Mouse (Mus musculus): Measurements from ENCODE around the gene Col23a1.

Col23a1 gene

DNA sequence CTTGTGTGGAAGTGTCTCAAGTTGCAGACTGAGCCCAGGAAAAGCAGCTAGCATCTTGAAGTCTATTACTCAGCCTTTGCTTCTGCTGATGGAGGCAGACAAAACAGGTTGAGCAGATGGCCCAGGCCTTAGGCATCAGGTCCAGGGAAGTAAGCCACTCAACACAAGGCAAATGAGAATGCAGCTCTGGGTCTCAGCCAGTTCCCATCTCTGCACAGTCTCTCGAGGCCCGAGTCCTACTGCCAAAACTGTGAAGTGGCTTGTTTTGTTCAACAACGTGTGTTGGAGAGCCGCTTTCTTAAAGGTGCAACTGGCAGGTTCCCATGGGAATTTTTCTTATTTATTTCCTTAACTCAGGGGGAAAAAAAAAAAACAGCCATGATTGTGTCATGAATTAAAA, 101.8 kb downstream of the Col23a1 start:
- no peak for DNase-seq

DNA sequence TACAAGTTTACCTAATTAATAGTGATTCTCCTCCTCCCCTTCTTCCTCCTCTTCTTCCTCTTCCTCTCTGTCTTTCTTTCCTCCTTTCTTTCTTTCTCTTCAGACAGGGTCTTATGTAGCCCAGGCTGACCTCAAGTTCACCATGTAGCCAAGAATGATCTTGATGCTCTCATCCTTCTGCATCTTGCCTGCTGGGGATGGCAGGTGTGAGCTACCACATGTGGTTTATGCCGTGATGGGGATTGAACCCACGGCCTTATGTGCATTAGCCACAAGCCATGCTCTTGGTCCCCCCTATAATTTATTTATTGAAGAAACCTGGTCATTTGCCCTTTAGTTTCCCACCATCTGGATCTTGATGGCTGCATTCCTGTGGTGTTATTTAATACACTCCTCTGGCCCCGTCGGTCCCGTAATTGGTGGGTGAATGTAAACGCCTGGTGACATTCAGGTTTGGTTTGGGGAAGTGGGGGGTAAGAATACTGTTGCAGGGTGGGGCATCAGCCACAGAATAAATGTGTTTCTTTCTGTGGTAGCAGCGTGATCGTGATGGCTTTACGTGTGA, 104.7 kb downstream of the Col23a1 start:
- peak; percentile 40 for DNase-seq

DNA sequence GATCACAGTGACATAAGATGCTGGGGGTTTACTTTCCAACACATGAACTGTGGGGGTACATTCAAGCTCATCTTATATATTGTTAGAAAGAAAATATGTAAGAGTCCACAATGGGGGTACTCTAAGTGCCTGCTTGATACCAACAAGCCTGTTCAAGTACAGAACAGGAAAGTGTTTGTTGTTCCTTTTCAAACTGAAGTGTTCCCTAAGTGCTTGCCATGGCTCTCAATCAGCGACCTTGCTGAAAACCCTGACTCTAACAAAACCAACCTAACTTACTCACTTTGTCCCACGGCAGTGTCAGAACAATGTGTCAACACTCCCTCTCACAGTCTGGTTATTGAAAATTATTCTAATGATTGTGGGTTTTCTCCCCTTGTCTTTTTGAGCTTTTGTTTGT, 106.7 kb downstream of the Col23a1 start:
- no peak for DNase-seq

DNA sequence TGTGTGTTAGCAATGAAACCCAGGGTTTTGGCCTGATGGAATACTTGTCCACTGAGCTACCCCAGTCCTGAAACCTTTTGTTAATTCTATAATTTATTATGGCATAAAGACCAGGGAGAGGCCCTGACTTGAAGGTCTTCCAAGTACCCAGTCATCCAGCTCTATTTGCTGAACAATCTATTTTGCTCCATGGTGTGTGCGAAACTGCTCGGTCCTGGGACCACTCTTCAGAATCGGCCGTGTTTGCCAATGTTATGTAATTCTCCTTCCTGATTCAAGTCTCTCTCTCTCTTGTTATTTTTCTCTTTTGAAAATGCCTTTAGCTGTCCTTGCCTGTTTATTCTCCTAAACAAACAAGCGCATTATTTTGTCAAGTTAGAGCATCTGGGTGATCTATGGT, 108.4 kb downstream of the Col23a1 start:
- no peak for DNase-seq

DNA sequence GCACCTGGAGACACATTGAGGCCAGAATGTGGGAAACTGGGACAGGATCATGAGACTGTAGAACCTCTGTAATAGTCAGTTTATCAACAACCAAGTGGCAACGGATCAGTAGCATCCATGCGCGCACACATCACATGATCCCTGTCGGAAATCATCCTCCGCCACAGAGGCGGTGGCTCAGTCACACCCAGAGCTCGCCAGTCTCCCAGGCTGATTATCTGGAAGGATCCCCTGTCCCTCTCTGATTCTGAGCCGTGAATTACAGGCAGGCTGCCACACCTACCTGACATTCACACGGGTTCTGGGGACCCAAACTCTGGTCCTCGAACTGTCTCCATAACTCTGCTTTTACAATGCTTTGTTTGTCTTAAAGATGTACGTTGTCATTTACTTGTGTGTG, 110.6 kb downstream of the Col23a1 start:
- no peak for DNase-seq

DNA sequence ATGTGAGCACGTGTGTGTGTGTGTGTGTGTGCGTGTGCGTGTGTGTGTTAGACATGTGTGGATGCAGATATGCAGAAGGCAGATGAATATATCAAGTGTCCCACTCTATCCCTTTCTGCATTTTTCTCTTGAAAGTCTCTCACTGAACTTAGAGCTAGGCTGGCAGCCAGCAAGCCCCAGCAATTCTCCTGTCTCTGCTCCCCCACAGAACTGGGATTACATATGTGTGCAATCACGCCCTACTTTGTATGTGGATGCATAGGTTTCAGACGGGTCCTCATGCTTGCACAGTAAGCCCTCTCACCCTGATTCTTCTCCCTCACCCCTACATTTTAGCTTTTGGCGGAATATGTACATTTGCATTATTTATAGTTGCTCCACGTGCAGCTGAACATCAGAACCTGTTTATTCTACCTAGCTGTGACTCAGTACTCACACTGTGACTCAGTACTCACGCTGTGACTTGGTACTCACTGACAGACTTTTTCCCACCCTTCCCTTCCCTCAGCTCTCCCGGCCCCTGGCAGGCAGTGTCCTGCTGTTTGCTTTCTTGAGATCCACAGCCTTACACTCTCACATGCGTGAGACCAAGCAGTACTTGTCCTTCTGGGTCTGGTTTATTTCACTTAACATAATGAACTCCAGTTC, 111.9 kb downstream of the Col23a1 start:
- no peak for DNase-seq

DNA sequence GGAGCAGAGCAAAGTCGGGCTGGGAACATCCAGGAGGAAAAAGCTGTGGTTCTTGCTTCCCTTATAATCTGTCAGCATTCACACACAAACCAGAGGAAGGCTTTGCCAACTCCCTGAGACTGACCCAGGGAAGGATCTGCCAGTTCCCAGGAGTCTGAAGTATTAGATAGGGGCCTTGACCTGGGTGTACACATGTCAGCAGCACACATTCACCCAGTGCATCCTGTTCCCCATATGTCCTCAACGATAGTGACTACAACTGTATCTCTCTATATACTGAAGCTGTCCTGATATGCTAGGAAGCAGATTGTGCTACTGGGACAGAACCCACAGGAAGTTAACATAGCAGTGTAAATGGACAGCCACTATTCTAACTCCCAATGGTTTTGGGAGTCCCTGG, 114.2 kb downstream of the Col23a1 start:
- DNase-seq, result no peak

DNA sequence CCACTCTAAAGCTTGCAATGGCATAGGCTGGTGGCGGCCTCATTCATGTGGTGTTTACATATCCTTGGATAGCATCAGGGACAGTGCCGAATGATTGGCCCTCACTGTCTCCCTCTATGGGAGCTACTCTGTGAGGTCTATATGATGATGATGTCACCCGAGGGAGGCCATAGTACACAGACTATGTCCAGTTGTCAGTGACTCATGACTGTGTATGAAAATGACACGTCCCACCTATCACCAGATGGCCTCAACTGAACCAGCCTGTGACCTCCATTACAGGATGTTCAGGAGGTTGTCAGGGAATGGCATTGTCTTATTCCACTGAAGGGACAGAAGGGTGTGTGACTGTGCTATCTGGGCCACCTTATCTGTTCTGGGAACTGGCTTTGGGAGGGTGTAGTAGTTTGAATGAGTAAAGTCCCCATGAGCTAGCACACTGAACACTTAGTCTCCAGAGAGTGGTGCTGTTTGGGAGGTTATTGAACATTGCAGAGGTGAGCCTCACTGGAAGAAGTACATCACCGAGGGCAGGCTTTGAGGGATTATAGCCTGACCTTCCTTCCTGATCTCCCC, 115.2 kb downstream of the Col23a1 start:
- DNase-seq, result no peak

DNA sequence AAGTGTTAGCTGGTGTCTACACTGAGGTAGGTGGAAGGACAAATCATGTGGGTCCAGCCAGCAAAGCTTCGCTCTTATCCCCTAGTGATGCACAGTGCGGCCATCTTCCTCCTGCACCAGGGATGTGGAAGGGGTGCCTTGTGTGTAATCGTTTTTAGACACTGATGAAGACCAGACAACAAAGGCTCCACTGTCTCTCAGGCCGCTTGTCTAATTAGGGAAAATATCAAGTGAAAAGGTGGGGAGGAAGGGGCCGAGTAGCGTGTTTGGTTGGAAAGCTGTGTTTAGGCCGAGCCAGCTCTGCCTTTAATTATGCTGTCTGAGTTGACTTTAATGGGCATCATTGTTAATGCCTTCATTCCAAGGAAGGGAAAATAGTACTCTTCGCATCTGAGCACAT, 116.8 kb downstream of the Col23a1 start:
- peak; percentile 17 for DNase-seq

DNA sequence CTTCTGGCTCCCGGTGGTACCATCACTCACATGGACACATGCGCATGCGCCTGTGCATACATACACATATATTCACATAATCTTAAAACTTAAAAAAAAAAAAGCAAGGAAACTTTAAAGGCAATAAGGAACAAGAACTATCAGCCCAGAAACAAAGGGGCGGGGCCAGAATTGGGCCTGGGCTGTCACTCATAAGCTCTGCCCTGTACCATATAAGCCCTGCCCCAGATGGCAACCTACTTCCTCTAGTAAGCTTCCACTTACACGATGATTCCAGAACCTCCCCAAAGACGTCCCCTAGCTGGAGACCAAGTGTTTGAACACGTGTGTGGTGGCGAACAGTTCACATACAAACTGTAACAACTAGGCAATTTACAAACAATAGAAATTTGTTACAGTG, 117.6 kb downstream of the Col23a1 start:
- DNase-seq, result no peak

DNA sequence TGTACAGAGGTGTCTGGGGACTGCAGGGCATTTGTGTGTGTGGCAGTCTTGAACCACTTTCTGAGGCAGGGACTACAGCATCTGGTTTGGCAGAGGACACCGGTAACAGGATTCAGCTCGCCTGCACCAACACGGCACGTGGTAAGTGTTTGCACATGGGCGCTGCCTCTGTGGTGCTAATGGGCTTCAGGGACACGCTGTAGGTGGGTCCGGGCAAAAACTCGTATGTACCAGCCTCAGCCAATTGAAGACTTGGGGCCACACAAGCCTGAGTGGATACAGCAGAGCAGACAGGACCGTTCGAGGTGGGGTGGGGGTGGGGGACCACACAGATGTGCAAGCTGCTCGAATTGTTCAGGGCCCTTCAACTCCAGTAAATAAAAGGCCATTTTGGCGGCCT, 121.1 kb downstream of the Col23a1 start:
- DNase-seq, result no peak

DNA sequence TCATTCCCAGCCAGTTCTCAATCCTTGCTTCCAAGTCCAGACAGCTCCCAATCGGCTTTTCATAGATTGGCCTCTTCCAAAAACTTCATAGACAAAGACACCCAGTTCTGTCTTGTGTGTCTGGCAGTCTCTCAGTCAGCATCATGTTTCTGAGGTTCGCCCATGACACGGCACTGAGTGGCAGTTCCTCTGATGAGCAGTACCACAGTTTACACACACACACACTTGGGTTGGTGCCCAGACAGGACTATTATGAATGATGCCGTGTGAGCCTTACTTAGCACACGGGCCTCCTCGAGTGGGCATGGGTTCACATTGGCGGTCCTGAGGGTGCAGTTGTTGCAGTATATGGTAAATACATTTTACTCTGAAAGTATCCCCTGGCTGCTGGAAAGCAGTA, 124.8 kb downstream of the Col23a1 start:
- DNase-seq, result no peak

DNA sequence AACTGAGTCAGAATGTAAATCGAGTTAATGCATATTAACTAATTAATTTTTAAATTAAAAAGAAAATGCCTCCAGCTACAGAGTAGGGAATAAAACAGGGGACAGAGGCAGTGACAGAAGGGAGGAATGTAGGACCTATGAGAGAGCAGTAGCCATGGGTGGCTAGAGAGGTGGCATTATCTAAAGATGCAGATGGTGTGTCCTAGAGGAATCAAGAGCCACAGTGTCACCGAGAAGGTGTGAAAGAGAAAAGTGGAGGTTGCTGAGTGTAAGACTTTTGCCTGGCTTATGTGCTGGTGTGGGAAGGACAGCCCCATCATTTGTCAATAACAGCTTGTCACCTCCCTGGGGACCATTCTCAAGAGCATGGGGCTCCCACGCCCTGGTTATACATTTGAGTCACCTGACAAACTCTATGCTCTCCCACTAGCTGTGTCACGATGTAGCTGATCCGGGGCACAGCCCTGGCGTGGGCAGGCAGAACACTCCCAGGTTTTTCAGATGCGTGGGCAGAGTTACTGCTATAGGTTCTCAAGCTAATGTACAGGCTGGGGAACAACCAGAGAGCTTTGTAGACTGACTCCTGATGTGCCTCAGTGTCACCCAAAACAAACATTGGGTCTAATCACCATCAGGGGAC, 125.4 kb downstream of the Col23a1 start:
- no peak for DNase-seq

DNA sequence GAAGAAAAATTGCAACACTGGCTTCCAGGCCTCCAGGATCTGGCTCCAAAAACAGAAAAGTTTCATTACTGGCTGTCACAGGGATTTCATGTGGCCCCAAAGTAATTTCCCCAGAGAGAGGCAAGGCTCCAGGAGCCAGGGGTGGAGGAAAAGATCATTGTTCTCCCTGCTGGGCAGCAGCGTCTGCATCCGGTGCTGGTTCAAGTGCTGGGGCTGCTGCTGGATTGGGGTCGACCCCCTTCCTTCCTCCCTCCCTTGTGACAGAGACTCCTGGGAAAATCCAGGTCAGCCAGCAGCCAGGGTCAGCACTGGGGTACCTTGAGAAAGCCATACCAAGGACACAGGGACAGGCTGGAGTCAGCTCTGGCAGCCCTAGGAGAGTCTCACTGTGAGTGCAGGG, 129.1 kb downstream of the Col23a1 start:
- DNase-seq, result peak; percentile 23

DNA sequence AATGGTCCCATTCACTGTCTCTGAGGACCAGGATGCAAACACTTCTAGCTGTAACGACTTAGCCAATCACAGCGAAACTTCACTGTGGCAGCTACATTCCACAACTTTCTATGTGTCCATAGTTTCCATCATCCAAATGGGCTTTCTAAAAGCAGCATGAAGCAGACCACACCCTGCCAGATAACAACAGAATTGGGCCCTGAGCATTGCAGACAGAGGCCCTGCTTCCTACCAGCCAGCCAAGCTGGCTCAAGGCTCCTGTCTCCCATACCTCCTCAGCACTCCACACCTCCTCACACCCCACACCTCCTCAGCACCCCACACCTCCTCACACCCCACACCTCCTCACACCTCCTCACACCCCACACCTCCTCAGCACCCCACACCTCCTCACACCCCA, 132.2 kb downstream of the Col23a1 start:
- no peak for DNase-seq

DNA sequence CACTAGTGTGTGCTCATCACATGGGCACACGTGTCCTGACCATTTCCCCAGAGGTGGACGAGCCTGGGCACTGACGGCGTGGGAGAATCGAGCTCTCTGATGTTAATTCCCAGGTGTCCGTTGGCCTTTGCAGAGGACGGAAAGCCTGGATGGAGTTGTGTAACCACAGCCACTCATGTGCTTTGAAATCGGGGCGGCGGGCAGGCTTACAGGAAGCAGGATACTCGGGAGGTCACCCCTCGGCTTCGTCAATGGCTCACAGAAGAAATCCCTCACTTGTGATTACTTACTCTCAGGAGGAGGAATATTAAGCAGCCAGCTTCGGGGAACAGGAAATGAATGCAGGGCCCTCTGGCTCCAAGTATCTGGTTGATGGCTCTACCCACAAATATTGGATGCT, 133.0 kb downstream of the Col23a1 start:
- no peak for DNase-seq

DNA sequence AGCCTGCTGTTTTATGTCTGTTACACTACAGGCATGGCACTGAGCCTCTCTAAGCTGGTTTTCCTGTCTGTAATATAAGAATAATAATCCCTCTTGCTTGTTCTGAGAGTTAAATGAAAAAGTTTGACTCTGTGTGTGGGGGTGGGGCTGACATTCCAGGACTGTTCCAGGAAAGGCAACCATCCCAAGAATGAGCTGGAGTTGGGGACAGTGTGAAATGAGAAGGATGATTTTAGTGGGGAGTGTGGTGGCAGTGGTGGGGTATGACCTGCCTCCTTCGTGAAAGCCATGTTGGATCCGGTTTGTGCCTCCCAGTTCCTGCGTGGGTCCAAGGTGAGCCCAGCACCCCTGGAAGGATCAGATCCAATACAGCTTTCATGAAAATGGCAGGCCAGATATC, 136.4 kb downstream of the Col23a1 start:
- DNase-seq, result no peak

DNA sequence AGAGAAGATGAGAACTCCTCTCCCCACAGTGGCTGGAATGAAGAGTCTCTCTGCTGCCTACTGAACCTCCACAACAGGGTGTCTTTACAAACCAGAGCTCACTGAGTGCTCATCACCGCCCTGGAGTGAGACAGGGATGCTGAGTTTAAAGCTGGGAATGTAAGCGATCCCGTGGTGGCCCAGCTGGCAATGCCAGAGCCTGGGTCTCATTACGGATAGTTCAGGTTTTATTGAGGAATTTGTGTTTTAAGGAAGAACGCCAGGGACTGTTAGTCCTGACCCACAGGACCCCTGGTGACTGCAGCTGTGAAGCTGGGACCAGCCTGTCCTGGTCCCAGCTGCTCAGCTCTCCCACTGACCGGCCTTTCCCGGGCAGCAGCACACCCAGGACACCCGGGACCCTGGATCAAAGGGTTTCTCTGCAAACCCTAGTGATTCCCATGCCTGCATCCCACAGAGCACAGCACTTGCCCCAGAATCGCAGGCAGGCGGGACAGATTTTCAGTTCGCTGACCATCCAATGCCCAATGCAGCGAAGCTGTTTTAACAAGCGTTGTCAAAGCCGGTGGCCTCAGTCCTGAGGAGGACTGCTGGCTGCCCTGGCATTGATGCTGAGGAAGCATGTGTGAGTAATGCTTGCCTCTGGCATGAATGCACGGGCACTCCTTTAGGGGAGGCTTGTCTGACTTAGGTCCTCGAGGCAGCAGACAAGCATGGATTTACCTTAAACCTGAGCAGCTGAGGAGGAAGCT, 139.9 kb downstream of the Col23a1 start:
- DNase-seq, result no peak

DNA sequence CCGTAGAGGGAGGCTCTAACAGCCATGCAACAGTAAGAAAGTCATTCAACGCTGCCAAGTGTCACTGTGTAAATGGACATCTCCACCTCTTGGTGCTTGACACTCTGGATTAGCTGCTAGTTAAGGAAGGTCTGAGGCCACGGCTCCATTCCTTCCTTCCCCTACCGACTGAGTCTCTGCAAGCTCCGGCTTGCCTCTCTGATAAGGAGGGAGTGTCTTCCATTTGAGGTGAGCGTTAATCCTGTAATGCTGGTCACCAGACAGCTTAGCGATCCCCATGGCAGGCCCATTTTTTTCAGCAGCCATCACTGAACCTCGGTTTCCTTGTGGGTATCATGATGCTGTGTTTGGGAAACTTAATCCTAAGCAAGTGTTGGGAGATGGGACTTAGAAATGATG, 140.5 kb downstream of the Col23a1 start:
- DNase-seq, result no peak

DNA sequence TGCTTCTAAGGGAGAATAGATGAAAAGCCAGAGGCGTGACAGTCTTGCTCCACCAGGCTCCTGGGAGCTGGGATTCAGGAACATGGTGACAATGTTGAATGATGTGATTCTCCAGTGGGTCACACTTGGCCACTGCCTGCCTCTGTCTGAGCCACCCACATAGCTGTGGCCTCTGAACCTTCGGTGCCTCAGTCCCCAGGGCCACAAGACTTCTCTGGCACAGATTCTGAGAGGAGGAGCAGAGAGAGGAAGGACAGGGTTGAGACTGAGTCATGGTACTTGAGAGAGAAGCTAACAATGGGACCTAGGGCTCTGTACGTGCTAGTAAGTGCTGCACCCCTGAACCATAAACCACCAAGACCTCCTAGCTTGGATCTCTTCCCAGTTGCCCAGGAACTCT, 141.6 kb downstream of the Col23a1 start:
- DNase-seq, result no peak

DNA sequence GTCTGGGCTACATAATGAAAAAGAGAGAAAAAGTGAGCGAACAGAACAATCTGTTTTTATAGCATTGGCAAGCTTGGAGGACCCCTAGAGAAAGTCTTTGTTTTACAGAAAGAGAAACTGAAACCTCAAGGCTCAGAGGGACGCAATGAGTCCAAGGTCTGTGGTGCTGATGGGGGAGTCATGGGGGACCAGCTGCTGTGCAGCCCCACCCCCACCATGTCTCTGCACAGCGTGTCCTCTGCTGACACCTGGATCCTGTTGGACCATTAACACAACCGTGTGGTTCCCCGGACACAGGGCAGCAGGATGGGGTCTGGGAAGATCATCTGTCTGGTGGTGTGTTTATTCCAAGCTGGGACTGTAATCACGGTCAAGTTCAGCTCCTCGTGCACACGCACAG, 142.2 kb downstream of the Col23a1 start:
- DNase-seq, result no peak

DNA sequence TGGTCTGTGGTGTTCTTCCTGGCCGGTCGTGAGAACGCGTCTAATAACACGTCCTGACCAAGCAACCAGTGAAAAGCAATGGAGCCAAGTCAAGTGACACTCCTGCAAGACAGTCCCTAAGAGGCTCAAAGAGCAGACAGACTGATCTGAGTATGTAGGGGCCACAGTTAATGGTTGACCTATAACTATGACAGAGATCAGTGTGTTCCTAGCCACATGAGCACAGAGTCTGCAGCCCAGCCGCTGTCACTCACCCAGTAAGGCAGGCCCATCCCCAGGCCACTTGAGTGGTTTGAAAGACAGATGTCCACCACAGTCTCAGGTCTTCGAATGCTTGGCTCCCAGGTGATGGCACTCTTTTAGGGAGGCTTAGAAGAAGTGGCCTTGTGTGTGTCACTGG, 152.3 kb downstream of the Col23a1 start:
- DNase-seq, result no peak

DNA sequence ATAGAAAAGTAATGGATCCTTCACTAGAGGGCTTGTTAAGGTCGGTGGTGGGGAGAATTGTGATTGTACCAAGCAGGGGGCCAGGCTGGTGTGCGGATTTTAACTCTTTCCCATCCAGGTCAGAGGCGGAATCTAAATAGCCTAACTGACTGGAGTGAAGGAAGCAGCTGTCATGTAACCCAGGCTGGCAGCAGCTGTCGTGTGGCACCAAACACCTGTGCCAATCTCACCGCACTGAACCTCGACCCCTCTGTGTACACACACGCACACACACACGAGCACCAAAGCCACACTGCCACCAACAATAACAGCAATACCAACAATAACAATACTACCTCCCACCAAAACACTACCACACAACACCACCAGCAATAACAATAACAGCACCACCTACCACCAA, 152.9 kb downstream of the Col23a1 start:
- DNase-seq, result no peak

DNA sequence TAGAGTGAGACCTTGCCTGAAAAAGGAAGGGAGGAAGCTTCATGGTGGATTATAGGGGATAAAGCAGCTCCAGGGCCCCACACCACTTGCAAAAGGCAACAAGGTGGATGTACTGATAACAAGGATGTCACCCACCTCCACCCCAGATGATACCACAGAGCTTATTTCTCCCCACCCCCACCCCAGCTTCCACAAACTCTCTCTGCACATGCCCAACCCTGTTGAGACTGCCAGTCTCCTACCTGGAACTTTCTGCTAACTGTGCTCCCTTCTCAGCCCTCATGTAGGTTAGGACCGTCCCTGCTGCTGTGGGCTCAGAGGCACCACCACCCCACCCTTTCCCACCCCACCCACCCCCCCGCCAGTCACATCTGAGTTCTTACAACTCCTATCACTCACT, 154.1 kb downstream of the Col23a1 start:
- no peak for DNase-seq
